Mouse (Mus musculus) G1E (cell line): Measurements from ENCODE around the gene Zfhx2. TPM values are rescaled to one million over a fixed set of nuclear protein-coding genes. Genes with fewer than 3 reads are reported as not detected.

Source experiments
- ATAC-seq: 2 replicates; pipeline ENCODE4 v1.8.0; 2016; ENCODE audit warnings: mild to moderate bottlenecking; ENCODE audit not compliant: insufficient number of reproducible peaks, poor library complexity, low FRiP score, severe bottlenecking; ENCODE audit errors: extremely low read depth
- DNase-seq: peaks from one replicate; pipeline ENCODE4 v3.0.0; 2012; ENCODE audit warnings: low spot score
- H3K27me3 ChIP-seq: 2 replicates; pipeline ENCODE4 v1.6.1; 2012; ENCODE audit warnings: mild to moderate bottlenecking, low read length, inconsistent platforms; ENCODE audit not compliant: insufficient read depth
- H3K36me3 ChIP-seq: replicated peaks from 2 replicates; pipeline ENCODE3; 2012; ENCODE audit warnings: mild to moderate bottlenecking, inconsistent platforms
- H3K4me1 ChIP-seq: 2 replicates; pipeline ENCODE4 v1.6.1; 2012; ENCODE audit warnings: low read depth, low read length, inconsistent platforms, mixed read lengths; ENCODE audit not compliant: insufficient read depth
- H3K4me3 ChIP-seq: 2 replicates; pipeline ENCODE4 v1.5.1; 2012; ENCODE audit warnings: low read depth, mild to moderate bottlenecking, inconsistent platforms, low read length, moderate library complexity, mixed read lengths
- H3K9me3 ChIP-seq: replicated peaks from 2 replicates; pipeline ENCODE4 v1.6.1; 2012; ENCODE audit warnings: inconsistent platforms
- CTCF ChIP-seq: IDR thresholded peaks from 2 replicates; pipeline ENCODE4 v1.5.1; 2012; ENCODE audit warnings: low read depth, low read length, inconsistent platforms, mixed read lengths
- GATA1 ChIP-seq: IDR thresholded peaks from 2 replicates; pipeline ENCODE4 v1.6.1; 2012; ENCODE audit warnings: borderline replicate concordance, low read length, inconsistent platforms, mixed read lengths
- GATA2 ChIP-seq: IDR thresholded peaks from 2 replicates; pipeline ENCODE4 v1.6.1; 2012; ENCODE audit warnings: low read depth, low read length, inconsistent platforms, borderline replicate concordance
- POLR2AphosphoS5 ChIP-seq: IDR thresholded peaks from 2 replicates; pipeline ENCODE4 v1.6.1; 2012; ENCODE audit warnings: low read depth, low read length, inconsistent platforms; ENCODE audit not compliant: insufficient replicate concordance
- TAL1 ChIP-seq: conservative IDR thresholded peaks from 2 replicates; pipeline ENCODE4 v1.6.1; 2012; ENCODE audit warnings: low read depth, low read length, inconsistent platforms, mixed read lengths
- polyA plus RNA-seq: library from polyadenylated mRNA; stranded (reverse); fragments of >175 nt; gene quantifications from 2 replicates; pipeline ENCODE4 v1.2.3, GENCODE M21; 2012
- total RNA-seq, 2 experiments: library from RNA; stranded (forward) in 1 of 2; stranded (reverse) in 1 of 2; fragments of 200-1000 nt in 1 of 2; fragments of >200 nt in 1 of 2; fragmentation: Nextera tagmentation in 1 of 2; gene quantifications; 2 replicates each; pipeline ENCODE4 v1.2.3; 2014 to 2017

Gene Zfhx2
- total and polyA plus RNA-seq, 3 experiments, result 1.9 to 7.9 (median 2.8) TPM

DNA sequence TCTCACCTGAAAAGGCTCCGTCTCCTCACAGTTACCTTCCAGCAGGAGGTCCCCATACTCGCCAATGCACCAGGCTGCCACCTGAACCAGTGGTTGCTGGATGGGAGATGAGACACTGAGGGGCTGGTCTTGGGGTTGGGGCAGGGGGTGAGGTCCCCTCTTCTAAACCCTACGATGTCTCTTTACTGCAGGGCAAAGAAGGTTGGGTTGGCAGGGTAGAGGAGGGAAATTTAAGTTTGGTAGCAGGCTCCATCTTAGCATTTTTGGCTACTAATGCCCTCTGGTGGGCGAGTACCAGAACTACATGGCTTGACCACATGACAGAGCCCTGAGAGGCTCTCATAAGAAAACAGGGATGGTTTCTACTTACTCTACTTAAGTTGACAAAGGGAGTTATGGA is 9.5 kb upstream of the Zfhx2 start:
- peak; percentile 64 for DNase-seq
- Histone ChIP-seq H3K36me3 (peaks cover 88% of the 10 kb centered on the region), H3K4me1 (peaks cover 58% of the 10 kb centered on the region), H3K9me3 (no peaks in the 10 kb centered on the region), H3K4me3 (no peak overlapping the region), H3K27me3 (no peaks in the 10 kb centered on the region)
- TF ChIP-seq POLR2AphosphoS5 (no peak), CTCF (peak; percentile 66)
- no peak for ATAC-seq

DNA sequence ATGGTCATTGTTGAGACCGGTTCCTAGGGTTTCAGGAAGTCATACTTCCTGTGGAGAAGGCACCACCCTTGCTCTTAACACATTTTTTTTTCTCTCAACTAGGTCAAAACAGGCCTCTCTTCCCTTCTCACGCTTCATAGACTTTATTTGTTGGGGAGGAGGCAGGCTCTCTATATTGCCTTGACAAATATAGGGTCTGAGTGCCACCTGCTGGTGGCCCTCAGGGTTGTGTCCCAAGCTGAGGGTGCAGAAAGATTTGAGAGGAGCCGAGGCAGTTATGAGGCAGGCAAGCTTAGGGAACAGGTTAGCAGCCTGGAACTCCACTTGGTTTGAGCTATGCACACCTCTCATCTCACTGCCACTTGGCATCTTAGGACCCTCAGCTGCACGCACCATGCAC is 5.9 kb upstream of the Zfhx2 start:
- H3K4me1 ChIP-seq, result peaks cover 54% of the 10 kb centered on the region
- 0 out of 2 replicates have a peak, but pooled peaks have one; percentile 24 for ATAC-seq
- TF ChIP-seq CTCF (peak; percentile 22; the same call in 1 of the 2 replicates), GATA1 (no peak)
- H3K27me3 ChIP-seq, result no peaks in the 10 kb centered on the region
- DNase-seq, result peak; percentile 57
- no peak overlapping the region for H3K4me3 ChIP-seq
- peaks cover 70% of the 10 kb centered on the region for H3K36me3 ChIP-seq
- no peaks in the 10 kb centered on the region for H3K9me3 ChIP-seq

DNA sequence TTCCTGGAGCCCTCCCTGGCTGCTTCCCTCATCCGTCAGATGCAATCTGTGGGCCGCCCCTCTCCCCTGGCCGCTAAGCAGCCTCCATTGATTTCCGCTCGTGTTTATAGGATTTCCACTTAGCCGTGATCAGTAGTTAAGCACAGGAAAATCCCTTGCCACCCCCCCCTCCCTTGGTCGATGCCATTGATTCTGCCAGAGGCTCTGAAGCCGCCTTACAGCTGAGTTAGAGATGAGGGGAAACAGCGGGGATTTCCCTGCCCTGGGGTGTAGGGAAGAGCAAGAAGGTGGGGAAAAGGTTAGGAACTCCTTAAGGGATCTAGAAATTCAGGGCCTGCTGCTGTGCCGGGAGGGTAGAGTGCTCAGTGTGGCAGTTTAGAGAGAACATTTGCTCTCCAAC is 5.5 kb upstream of the Zfhx2 start:
- TF ChIP-seq CTCF (no peak), POLR2AphosphoS5 (no peak), GATA1 (no peak), GATA2 (no peak), TAL1 (no peak)
- Histone ChIP-seq H3K27me3 (no peaks in the 10 kb centered on the region), H3K4me3 (no peak overlapping the region), H3K4me1 (peaks cover 52% of the 10 kb centered on the region), H3K36me3 (peaks cover 66% of the 10 kb centered on the region), H3K9me3 (no peaks in the 10 kb centered on the region)
- no peak for DNase-seq
- no peak for ATAC-seq

DNA sequence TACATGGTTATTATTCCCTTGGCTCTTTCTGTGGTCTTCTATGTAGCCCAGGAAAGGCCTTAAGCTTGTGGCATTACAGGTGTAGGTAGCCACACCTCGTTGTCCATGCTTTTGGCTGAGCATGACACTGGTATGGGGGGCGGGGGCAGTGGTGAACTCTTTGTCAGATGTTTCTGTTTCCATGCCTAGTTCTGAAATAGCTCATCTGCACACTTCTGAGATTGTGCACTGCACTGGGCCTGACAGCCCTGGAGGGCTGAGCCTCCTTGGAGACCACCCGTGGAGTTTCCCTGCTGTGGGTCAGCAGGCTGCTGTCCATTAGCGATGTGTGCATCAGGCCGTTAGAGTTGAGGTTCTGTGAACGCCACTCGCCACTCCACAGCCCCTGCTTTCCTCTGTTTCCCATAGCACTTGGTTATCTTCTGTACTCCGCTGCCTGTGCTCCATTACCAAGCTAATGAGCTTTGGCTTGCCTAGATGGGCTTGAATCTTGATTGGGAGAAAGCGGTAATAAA is 4.5 kb upstream of the Zfhx2 start:
- Histone ChIP-seq H3K4me1 (peaks cover 52% of the 10 kb centered on the region), H3K36me3 (peaks cover 55% of the 10 kb centered on the region), H3K4me3 (peak overlapping the region; percentile 54; the same call in 1 of the 2 replicates), H3K27me3 (no peaks in the 10 kb centered on the region), H3K9me3 (no peaks in the 10 kb centered on the region)
- no peak for TF ChIP-seq GATA2
- TF ChIP-seq POLR2AphosphoS5, result no peak
- no peak for TF ChIP-seq CTCF
- no peak for TF ChIP-seq TAL1
- no peak for TF ChIP-seq GATA1
- no peak for ATAC-seq
- DNase-seq, result no peak

DNA sequence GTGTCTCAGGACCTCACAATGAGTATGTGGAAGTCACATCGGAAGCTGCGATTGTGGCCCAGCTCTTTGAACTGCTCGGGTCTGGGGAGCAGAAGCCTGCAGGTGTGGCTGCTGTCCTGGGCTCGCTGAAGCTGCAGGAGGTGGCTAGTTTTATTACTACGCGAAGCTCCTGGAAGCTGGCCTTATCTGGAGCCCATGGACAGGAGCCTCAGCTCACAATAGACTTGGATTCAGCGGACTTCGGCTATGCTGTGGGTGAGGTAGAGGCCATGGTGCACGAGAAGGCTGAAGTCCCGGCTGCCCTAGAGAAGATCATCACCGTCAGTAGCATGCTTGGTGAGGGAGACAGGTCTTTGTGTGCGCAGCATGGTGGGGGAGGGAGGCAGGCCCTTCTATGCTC is 3.5 kb upstream of the Zfhx2 start:
- no peaks in the 10 kb centered on the region for H3K9me3 ChIP-seq
- peak overlapping the region; percentile 74 for H3K4me3 ChIP-seq
- no peak for TF ChIP-seq GATA2
- TF ChIP-seq TAL1, result no peak
- TF ChIP-seq POLR2AphosphoS5, result no peak
- no peak for TF ChIP-seq GATA1
- TF ChIP-seq CTCF, result no peak
- H3K4me1 ChIP-seq, result peaks cover 58% of the 10 kb centered on the region
- peaks cover 46% of the 10 kb centered on the region for H3K36me3 ChIP-seq
- no peaks in the 10 kb centered on the region for H3K27me3 ChIP-seq
- ATAC-seq, result no peak
- DNase-seq, result no peak

GRCm38 (mm10) chr14:55095263-55095662 is 3.1 kb upstream of the Zfhx2 start:
- ATAC-seq, result no peak
- Histone ChIP-seq H3K27me3 (no peaks in the 10 kb centered on the region), H3K4me1 (peaks cover 58% of the 10 kb centered on the region), H3K4me3 (peak overlapping the region; percentile 74), H3K9me3 (no peaks in the 10 kb centered on the region), H3K36me3 (peaks cover 42% of the 10 kb centered on the region)
- DNase-seq, result no peak
- TF ChIP-seq CTCF (no peak), TAL1 (no peak), GATA1 (no peak), POLR2AphosphoS5 (no peak), GATA2 (no peak)

- H3K9me3 ChIP-seq, result no peaks in the 10 kb centered on the region
- TF ChIP-seq GATA2, result no peak
- no peak for TF ChIP-seq POLR2AphosphoS5
- no peak for TF ChIP-seq CTCF
- DNase-seq (peak; percentile 79), ATAC-seq (peak; percentile 58)
- peaks cover 58% of the 10 kb centered on the region for H3K4me1 ChIP-seq
- H3K36me3 ChIP-seq, result peaks cover 37% of the 10 kb centered on the region
- peak within 1 kb of the TSS; percentile 74 for H3K4me3 ChIP-seq
- H3K27me3 ChIP-seq, result no peaks in the 10 kb centered on the region
Observed at GRCm38 (mm10) chr14:55094704-55095231, 2.6 kb upstream of the Zfhx2 start, which contains the start of gene Thtpa. Gene Thtpa, plus strand, starts transcription at chr14:55094784.
